Mouse (Mus musculus): ENCODE results near the gene Slc29a3.

- TF ChIP-seq GATA1 (IDR thresholded peaks at IDR 0.05; ENCODE audit: borderline replicate concordance, low read length) (no peak), CTCF (IDR thresholded peaks at IDR 0.05; ENCODE audit: low read depth, low read length) (no peak), GATA2 (IDR thresholded peaks at IDR 0.05; ENCODE audit: borderline replicate concordance, low read depth, low read length) (no peak)
These were observed 54.8 kb downstream of the Slc29a3 start for GRCm38 (mm10) chr10:60697775-60698174.

All from G1E (cell line).